Mouse (Mus musculus) c-Kit-positive CD71-negative TER-119-negative erythroid progenitor cells, embryonic 14.5 days (primary cell): ENCODE results near the gene Inha.

Experiments used
- DNase-seq: peaks from one replicate; pipeline ENCODE4 v3.0.0-alpha.2; 2013; ENCODE audit warnings: low read depth

Inha gene

GRCm38 (mm10) chr1:75521321-75522031 lies 14.6 kb downstream of the Inha start, which contains the start of gene Stk11ip:
Gene Stk11ip, plus strand, starts transcription at chr1:75521529.
- peak; percentile 93 for DNase-seq

- no peak for DNase-seq
Measured at GRCm38 (mm10) chr1:75524679-75525078, 17.8 kb downstream of the Inha start.

- no peak for DNase-seq
Measured at GRCm38 (mm10) chr1:75530546-75530945, 23.7 kb downstream of the Inha start.

- DNase-seq: no peak
Measured at GRCm38 (mm10) chr1:75532280-75533172, 25.6 kb downstream of the Inha start.

GRCm38 (mm10) chr1:75533325-75534252 lies 26.7 kb downstream of the Inha start:
- DNase-seq: no peak

GRCm38 (mm10) chr1:75537587-75537986 lies 30.7 kb downstream of the Inha start:
- no peak for DNase-seq

GRCm38 (mm10) chr1:75538597-75539190 lies 31.8 kb downstream of the Inha start:
- no peak for DNase-seq

- DNase-seq: no peak
Measured at GRCm38 (mm10) chr1:75541496-75541895, 34.6 kb downstream of the Inha start.

- DNase-seq: no peak
Measured at GRCm38 (mm10) chr1:75544351-75544750, 37.5 kb downstream of the Inha start.

- no peak for DNase-seq
Measured at GRCm38 (mm10) chr1:75545965-75546956, 39.4 kb downstream of the Inha start, which contains the start of gene Slc4a3. Gene Slc4a3, plus strand, starts transcription at chr1:75546266.

GRCm38 (mm10) chr1:75547351-75547750 lies 40.5 kb downstream of the Inha start:
- DNase-seq: no peak

- DNase-seq: no peak
Measured at GRCm38 (mm10) chr1:75548083-75548482, 41.2 kb downstream of the Inha start.

GRCm38 (mm10) chr1:75548871-75549270 lies 42.0 kb downstream of the Inha start:
- DNase-seq: no peak

- DNase-seq: no peak
Measured at GRCm38 (mm10) chr1:75549289-75550279, 42.7 kb downstream of the Inha start.

- DNase-seq: no peak
Measured at GRCm38 (mm10) chr1:75550586-75550985, 43.7 kb downstream of the Inha start.

GRCm38 (mm10) chr1:75555680-75556079 lies 48.8 kb downstream of the Inha start:
- DNase-seq: no peak

GRCm38 (mm10) chr1:75556143-75556781 lies 49.4 kb downstream of the Inha start:
- DNase-seq: no peak

- no peak for DNase-seq
Measured at GRCm38 (mm10) chr1:75557041-75557440, 50.2 kb downstream of the Inha start.
